Mouse (Mus musculus) A20 (cell line): Measurements from ENCODE around the gene Usp37.

Experiments used
- DNase-seq: peaks from one replicate; pipeline ENCODE4 v3.0.0-alpha.2; 2011; ENCODE audit warnings: low read depth, low spot score

Usp37 gene

DNA sequence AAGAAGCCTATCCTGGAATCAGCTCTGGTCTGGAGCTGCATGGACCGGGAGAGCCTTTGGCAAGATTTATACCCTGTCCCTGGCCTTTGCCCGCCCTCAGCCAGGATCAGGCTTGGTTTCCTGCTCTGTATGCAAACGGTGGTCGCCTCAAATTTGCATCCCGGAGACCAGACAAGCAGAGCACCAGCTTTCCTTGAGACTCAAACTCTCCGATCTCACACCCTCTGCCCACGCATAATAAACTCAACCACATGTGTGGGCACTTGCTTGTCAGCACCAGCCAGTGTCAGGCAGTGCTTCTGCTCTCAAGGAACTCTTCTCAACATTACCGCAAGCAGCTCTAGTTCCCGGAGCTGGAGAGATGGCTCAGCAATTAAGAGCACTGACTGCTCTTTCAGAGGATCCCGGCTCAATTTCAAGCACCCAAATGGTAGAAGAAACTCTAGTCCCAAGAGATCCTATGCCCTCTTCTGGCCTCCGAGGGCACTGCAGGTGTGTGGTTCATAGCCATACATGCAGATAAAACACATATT, 146.1 kb downstream of the Usp37 start:
- DNase-seq, result peak; percentile 91

DNA sequence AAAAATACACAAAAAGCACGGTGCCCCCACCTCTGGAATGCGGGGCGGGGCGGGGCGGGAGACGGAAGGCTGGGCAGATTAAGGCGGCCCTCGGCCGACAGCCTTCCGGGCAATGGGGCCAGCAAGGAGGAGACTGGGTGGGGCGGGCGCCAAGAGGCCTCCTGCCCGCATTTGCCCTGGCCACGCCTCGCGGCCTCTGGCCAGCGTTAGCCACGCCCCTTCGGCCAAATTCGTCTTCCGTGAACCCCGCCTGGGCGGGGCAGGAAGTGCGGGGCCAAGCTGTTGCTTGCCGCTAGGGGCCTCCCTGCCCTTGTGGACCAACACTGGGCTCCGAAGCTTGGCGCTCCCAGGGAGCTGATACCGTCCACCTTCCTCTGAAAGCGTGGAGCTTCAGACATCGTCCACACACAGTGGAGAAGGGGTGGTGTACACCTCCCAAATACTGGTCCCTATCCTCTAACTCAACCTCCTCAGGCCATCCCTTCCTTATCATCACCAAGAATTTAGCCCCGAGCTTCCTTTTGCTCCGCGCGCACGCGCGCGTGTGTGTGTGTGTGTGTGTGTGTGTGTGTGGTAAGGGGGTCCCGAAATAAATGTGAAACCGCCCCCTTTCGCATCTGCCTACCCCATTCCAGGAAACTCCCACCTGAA, 146.7 kb downstream of the Usp37 start:
- peak; percentile 100 for DNase-seq

DNA sequence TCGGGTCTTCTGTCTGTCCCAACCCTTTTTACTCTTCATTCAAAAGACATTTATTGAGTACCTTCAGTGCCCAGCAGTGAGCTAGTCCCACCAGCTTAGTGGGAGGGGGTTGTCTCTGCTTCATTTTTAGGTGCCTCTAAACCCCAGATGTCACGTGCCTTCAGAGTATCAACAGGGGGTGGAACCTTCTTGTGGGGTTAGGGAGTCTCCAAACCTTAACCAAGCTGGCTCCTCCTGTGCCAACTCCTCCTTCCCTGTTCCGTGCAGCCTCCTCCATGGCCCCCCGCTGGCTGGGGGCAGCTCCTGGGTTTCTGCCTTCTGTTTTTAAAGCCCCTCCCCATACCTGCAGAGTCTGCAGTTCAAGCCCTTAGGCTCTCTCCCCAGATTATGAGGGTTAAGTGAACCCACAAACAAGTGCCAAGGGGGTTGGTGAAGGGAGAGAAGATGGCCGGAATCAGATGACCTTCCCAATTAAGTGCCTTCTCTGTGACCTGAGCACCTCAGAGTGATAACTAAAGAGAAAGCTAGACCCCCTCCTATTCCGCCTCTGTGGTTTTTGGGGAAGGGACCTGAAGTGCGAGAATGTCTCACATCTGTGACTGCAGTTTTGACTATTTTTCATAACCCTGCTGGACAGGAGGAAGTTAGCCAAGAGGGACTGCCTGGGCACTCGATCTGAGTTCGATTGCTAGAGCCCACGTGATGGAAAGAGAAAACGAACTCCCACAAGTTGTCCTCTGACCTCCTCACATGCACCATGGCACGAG, 147.4 kb downstream of the Usp37 start:
- peak; percentile 33 for DNase-seq

DNA sequence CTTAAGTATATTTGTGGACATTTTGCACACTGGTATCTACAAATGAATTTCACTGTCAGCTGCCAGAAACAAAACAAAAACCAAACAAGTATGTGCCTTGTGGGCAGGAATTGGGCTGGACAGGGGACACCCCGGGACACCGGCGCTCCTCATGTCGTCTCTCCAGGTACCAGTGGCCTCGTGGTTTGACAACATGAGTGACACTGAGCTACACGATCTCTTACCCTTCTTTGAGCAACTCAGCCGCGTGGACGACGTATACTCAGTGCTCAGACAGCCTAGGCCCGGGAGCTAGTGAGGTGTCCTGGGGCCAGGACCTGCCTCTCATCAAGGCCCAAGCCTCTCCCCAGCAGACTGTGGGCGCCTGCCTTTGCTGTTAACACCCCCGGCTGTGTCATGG, 148.8 kb downstream of the Usp37 start:
- DNase-seq, result no peak

DNA sequence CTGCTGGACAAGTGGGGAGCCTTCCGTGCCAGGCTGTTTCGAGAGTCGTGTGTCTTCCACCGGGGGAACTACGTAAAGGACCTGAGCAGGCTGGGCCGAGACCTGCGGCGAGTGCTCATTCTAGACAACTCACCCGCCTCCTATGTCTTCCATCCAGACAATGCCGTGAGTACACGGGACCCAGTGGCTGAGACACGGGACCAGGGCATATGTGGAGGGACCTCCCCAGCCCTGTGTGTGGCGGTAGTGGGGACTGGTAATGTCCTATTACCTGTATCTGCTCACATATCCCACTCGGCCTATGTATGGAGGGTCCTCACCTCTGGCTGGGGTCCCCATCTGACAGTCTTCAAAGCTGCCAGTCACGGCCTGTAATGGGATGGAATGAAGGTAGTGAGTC, 149.2 kb downstream of the Usp37 start:
- DNase-seq, result no peak

DNA sequence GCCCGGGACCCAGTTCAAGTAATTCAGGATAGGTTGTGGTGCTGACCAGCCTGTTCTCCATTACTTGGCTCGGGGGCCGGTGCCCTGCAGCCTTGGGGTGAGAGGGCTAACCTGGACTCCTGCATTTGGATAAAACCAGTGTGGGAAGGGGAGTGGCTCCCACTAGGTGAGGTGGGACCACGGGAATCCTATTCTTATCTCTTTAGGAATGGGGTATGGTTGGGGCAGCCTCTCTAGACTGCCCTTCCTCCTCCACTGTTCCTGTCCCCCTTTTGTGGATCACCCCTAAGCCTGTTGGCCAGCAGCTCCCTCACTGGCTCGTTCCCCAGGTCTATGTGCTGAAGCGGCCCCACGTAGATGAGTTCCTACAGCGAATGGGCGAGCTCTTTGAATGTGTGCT, 149.8 kb downstream of the Usp37 start:
- DNase-seq, result no peak

DNA sequence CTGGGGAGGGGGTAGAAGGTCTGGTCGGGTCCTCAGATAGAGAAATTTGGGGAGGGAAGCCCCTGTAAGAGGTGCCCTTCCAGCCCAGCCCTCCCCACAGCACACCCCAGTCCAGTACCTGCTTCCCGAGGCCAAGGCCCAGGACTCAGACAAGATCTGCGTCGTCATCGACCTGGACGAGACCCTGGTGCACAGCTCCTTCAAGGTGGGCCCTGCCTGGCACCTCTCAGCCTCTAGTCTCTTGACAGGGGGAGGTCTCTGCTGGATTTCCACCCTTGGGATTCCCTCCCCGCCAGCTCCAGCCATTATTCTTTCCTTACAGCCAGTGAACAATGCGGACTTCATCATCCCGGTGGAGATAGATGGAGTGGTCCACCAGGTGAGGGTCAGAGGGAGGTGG, 150.4 kb downstream of the Usp37 start:
- DNase-seq, result no peak

DNA sequence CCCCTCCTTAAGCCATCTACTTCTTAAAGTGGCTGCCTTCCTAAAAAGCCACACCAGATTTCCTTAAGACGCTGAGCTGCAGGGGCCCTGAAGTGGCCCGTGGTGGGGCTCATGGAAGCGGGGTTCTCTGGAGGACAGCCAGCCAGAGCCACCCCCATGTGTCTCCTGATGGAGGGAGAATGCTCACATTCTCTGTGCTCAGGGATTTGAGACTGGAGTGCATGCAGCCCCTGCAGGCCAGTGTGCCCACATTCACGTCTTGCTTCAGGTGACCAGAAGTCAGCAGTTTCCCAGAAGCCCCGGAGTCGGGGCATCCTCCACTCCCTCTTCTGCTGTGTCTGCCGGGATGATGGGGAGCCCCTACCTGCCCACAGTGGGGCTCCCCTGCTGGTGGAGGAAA, 151.1 kb downstream of the Usp37 start:
- no peak for DNase-seq

DNA sequence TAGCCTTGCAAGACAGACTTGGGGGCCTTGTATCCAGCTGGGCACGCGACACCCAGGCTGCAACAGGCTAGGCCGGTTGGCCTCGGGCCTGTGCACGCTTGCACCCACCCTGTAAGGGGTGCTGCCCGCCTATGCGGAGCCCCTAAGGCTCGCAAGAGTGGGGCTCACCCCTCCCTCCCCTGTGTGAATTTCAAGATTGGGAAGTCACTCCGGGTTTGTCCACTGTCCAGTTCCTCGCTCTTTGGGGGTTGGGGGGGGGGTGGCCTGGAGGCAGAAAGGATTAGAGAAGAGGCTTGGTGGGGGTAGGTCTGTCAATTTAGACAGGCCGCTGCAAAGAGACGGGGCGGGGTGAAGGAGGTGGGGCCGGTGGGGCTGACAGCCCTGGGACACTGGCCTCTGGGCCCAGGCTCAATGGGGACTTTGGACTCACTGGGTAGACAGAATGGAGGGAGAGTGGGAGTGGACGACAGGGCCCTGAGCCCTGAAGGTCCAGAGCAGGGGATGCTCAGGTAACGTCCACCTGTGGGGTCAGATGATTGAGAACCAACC, 151.6 kb downstream of the Usp37 start:
- DNase-seq, result no peak

DNA sequence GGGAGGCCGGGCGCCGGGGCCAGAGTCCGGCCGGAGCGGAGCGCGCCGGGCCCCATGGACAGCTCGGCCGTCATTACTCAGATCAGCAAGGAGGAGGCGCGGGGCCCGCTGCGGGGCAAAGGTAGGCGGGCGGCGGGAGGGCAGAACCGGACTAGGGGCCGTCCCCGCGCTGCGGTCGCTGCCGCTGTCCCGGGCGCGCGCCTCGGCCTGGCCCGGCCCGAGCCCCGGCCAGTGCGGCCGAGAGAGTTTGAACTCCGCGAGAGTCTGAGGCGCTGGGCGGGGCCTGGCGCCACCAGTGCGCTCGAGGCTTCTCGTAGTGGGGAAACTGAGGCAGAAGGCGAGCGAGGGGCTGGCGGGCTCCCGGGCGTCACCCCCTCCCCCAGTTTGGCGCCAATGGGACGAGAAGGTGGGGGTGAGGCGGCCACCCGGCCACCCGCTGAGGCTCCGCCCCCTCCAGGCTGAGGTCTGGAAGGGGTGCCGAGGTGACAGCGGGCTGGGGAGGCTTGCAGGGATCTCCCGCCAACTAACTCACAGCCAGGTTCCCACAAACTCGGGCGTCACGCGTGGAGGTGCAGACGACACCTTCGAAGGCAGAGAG, 152.1 kb downstream of the Usp37 start:
- peak; percentile 92 for DNase-seq

DNA sequence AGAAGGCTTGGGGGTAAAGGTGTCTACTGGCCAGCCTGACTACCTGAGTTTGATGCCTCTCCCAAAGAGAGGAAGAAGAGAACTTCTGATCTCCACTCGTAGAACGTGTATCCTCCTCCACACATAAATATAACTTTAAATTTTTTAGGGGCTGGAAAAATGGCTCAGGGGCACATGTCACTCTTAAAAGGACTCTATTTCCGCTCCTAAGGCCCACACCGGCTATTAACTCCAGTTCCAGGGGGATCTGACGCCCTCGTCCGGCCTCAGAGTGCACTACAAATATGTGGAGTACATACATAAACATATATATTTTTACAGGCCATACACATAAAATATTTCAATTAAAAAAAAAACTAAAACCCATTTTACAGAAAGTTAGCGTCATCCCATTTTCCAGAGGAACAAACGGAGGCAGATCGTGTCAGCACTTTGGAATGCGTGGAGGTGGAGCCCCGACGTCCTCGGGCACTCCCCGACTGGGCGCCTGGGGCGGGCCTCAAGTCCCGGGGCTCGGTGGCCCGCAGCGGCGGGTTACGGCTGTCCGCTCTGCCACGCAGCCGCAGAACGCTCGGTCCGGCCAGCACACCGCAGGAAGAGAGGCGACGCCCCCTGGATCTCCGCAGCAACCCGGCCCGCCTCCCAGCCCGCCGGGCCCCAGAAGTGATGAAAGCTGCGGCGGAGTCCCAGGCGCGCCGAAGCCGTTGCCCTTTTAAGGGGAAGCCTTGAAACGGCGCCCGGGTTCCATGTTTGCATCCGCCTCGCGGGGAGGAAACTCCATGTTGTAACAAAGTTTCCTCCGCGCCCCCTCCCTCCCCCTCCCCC, 152.9 kb downstream of the Usp37 start, which contains the start of gene Ctdsp1:
Gene Ctdsp1, plus strand, starts transcription at position 586 of the 825 bp plus-strand sequence.
- DNase-seq, result peak; percentile 96

DNA sequence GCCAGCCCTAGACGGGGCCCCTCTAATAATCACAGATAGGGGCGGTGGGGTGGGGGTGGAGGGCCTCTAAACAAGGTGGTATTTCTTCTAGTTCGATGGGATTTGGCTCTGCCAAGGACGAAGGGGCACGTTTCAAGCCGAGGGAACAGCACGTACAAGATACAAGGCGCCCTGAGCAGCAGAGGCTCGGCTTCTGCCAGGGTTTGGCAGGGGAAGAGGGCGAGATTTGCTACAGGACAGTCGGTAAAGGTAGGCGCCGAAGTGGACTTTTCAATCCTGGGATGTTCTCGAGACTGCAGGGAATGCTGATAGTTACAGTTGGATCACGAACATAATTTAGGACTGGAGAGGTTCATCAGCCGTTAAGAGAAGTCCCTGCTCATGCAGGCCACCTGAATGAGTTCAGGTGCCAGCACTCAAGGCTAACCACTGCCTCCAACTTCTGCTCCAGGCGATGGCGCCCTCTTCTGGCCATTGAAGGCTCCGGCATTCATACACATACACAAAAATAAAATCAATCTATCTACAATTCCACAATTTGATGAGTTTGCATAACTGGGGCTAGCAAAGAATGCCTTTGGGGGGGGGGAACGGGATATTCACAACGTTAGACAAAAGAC, 153.7 kb downstream of the Usp37 start:
- DNase-seq, result peak; percentile 95

DNA sequence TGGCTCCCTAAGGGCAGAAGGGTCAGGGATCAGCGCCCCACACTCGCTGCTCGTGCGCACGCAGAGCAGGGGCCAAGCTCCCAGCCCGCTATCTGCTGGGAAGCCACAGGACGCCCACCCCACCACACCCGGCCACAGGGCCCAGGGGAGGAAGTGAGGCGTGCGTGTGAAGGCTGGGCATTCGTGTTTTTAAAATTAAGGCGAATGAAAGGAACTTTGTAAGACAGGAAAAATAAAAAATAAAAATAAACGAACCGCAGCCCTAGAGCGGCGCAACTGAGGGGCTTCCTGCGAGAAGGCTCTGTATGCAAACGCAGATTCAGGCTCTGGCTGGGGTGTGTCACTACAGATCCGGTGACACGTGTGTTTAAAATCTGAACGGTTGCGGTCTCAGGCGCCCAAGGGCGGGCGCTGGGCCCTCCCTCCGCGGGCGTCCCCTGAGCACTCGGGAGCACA, 154.2 kb downstream of the Usp37 start:
- peak; percentile 91 for DNase-seq

DNA sequence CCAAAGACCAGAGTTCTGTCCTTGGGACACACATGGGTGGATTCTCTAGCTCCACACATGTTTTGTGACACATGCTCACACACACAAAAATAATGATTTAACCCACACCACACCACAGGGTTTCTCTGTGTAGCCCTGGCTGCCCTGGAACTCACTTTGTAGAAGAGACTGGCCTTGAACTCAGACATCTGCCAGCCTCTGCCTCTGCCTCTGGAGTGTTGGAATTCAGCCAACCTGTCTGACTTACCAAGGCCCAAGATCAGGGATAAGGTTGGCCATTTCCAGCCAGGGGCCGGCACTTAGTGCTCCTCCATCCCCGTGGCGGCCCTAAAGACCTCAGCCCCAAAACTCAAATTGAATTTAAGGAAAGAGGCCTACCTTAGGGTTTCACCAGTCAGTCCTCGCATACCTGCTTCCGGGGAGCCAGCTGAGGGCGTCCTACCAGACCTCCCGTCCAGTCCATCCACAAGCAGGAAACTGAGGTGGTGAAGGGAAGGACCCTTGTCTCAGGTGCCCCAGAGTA, 155.6 kb downstream of the Usp37 start:
- no peak for DNase-seq

DNA sequence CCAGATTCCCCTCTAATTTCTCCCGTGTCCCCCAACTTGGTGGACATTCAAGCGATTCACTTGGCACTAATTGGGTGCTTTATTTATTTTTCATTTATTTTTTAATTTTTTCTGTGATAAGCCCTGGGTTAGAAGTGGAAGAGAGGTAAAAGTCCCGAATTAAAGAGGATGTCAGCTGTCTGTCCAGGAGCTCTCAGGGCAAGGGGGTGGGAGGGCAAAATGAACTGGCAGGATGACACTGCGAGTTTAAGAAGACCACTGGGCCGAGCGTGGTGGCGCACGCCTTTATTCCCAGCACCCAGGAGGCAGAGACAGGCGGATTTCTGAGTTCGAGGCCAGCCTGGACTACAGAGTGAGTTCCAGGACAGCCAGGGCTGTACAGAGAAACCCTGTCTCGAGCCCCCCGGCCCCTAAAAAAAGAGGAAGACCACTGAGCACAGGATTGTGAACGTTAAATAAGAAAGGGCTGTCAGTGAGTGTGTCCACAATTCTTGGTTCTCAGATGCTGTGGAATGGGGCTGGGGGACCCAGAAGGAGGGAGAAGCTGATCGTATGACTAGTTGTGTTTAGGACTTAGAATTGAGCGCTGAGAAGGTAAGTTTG, 156.6 kb downstream of the Usp37 start:
- DNase-seq, result peak; percentile 43

DNA sequence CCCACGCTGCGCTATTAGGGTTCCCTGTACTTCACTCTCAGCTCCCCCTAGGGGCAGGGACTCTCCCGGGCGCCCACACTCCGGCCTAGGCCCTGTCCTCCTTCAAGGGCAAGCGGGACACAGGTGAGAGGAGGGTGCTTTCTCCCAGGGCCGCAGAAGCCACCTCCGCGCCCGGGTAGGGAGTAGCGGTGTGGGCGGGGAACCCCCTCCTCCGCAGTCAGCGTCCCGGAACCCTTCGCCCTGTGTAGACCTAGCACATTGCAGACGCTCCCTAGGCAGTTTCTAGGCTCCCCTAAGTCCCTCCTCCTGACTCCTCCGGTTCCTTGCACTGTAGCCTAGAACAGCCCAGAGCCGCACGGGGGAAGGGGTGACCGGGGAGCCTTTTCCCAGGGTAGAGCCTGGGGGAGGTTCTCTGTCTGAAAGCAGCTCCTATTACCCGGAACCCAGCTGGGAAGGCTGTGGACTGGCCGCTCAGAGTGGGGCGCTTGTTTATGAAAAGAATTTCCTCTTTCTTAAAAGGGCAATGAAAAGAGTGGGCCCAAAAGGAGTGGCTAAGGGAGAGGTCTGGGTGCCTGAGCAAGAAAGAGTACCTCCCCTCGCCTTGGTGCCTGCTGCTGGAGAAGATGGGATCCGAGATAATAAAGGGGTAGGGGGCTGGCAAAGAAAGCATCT, 157.2 kb downstream of the Usp37 start:
- peak; percentile 98 for DNase-seq

DNA sequence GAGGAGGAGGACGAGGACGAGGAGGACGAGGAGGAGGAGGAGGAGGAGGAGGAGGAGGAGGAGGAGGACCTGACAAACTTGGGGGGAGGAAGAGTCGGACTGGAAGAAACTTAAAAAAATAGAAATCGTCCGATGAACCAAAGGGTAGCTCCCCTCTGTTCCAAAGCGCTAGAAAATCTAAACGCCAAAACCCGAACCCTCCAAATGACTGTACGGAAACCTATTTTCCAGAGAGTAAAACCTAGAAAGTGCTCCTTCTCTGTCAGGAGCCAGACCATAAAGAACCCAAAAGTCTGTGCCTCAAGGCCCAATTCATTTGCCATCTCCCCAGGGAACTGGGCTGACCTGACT, 157.7 kb downstream of the Usp37 start:
- no peak for DNase-seq

DNA sequence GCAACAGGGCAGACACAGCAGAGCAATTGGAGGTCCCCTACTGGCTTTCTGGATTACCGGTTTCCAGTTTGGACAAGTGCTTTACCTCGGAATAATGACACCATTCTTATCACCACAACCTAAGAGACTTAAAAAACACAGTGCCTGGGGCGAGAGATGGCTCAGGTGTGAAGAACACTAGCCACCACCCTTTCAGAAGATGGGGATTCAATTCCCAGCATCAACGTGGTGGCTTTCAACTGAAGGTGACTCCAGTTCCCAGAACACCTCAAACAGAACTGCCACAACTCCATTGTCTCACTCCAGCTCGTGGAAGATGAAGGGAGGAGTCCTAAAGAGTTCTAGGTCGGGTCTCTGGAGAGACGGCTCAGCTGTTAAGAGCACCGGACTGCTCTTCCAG, 158.6 kb downstream of the Usp37 start:
- no peak for DNase-seq
